Comparison of ENCODE assay signal across 9 mouse cellular contexts in genomic region chr2:76980146-76980545, GRCm38 (mm10). TPM values are rescaled to one million over a fixed set of nuclear protein-coding genes. Genes with fewer than 3 reads are reported as not detected.
DNase-seq lines count a peak whose midpoint lies in the region; ATAC-seq lines count a peak whose summit lies in the region.
"Had no signal": no experiment of that assay in that cellular context is flagged by ENCODE, and none has a peak within 500 bp of the region (broad histone marks: within the 10 kb centered on the region; RNA-seq: fewer than 3 reads in every experiment).

No protein-coding gene starts in this region.

- no peak overlapping the region for H3K4me3 ChIP-seq in midbrain, embryonic 10.5 days
- H3K4me3 ChIP-seq: lung, embryonic 15.5 days had no signal

- WGBS in midbrain, embryonic 10.5 days = 46% methylated on average over 9 of the region's 9 CpGs

- ATAC-seq in hematopoietic stem cell, adult 5-6 weeks (replicated peaks in 1 of 2; ENCODE audit: insufficient read depth in 1 of 2, low FRiP score in 2 of 2, low TSS enrichment in 1 of 2, low read depth in 1 of 2, poor library complexity in 2 of 2, severe bottlenecking in 2 of 2) = peak; percentile 91 to 94
- ATAC-seq in frontal cortex, adult (ENCODE audit: low TSS enrichment) = no peak

- no peaks in the 10 kb centered on the region for H3K9me3 ChIP-seq in midbrain, embryonic 10.5 days (replicated peaks)
- H3K9me3 ChIP-seq: lung, embryonic 15.5 days had no signal

- H3K36me3 ChIP-seq in midbrain, embryonic 10.5 days = no peaks in the 10 kb centered on the region
- H3K36me3 ChIP-seq: lung, embryonic 15.5 days had no signal

- no peaks in the 10 kb centered on the region for H3K4me1 ChIP-seq in midbrain, embryonic 10.5 days
- H3K4me1 ChIP-seq: lung, embryonic 15.5 days had no signal

- DNase-seq in cerebellum, postnatal 14 days = peak; percentile 33 to 45
- DNase-seq in cerebellum, adult 11-12 months = no peak
- peak; percentile 23 to 27 for DNase-seq in B cell, adult 2 months
- peak; percentile 6 for DNase-seq in c-Kit-positive CD71-positive TER-119-negative erythroid progenitor cells, embryonic 14.5 days (ENCODE audit: low read depth)
- DNase-seq in naive thymus-derived CD4-positive, alpha-beta T cell, adult 2 months (ENCODE audit: low read depth) = peak; percentile 34
- no peak for DNase-seq in midbrain, embryonic 10.5 days (ENCODE audit: low spot score)

- no peak overlapping the region for H3K27ac ChIP-seq in midbrain, embryonic 10.5 days (replicated peaks)
- H3K27ac ChIP-seq: lung, embryonic 15.5 days had no signal

- H3K27me3 ChIP-seq in midbrain, embryonic 10.5 days (ENCODE audit: low read depth, poor library complexity, severe bottlenecking) = no peaks in the 10 kb centered on the region
- H3K27me3 ChIP-seq: lung, embryonic 15.5 days had no signal

RNA-seq across cellular contexts. Expression of gene Ttn, which starts 2.2 kb away (rescaled TPM):
- total RNA-seq in hematopoietic stem cell, adult 5-6 weeks (2017) = 0.10 and 0.13 TPM in 2 replicates
- polyA plus RNA-seq in midbrain, embryonic 10.5 days (2016; fragmentation: Nextera tagmentation; extraction: Ambion mirVana) = under 0.01 and 0.30 TPM in 2 replicates

Comparison
In these comparisons a context has a peak if more than half of its experiments do, and no peak if none do; other contexts are left out.
1. DNase-seq: peak in cerebellum, postnatal 14 days (2 of 2), B cell, adult 2 months (2 of 2), c-Kit-positive CD71-positive TER-119-negative erythroid progenitor cells, embryonic 14.5 days (single experiment) and naive thymus-derived CD4-positive, alpha-beta T cell, adult 2 months (single experiment); none in cerebellum, adult 11-12 months (single experiment) and midbrain, embryonic 10.5 days (single experiment).